In genomic region chr7:113737790-113738362, GRCm38 (mm10) we compare ENCODE assay signal across 13 mouse cellular contexts. TPM values are rescaled to one million over a fixed set of nuclear protein-coding genes. Genes with fewer than 3 reads are reported as not detected.
DNase-seq lines count a peak whose midpoint lies in the region; ATAC-seq and TF ChIP-seq lines count a peak whose summit lies in the region.
"Had no signal": no experiment of that assay in that cellular context is flagged by ENCODE, and none has a peak within 500 bp of the region (broad histone marks: within the 10 kb centered on the region; RNA-seq: fewer than 3 reads in every experiment).

No protein-coding gene starts in this region.

- H3K27ac ChIP-seq in heart, embryonic 14.5 days (replicated peaks in 1 of 2; ENCODE audit: control insufficient read depth in 1 of 2, insufficient read depth in 1 of 2, low read depth in 2 of 2, low read length in 2 of 2) = no peak overlapping the region
- H3K27ac ChIP-seq in heart, embryonic 11.5 days (ENCODE audit: low read depth, low read length) = no peak overlapping the region
- H3K27ac ChIP-seq in stomach, postnatal 0 days (replicated peaks) = no peak overlapping the region
- H3K27ac ChIP-seq: limb, embryonic 10.5 days; neural tube, embryonic 12.5 days had no signal

- no peaks in the 10 kb centered on the region for H3K27me3 ChIP-seq in heart, embryonic 14.5 days (ENCODE audit: control insufficient read depth, insufficient read depth, low read length)
- no peaks in the 10 kb centered on the region for H3K27me3 ChIP-seq in heart, embryonic 11.5 days (ENCODE audit: control insufficient read depth, insufficient read depth, low read length)
- H3K27me3 ChIP-seq in stomach, postnatal 0 days (ENCODE audit: control insufficient read depth, insufficient read depth, low read length) = no peaks in the 10 kb centered on the region
- H3K27me3 ChIP-seq: neural tube, embryonic 12.5 days had no signal

- WGBS in heart, embryonic 14.5 days = 56% methylated on average over 9 of the region's 9 CpGs
- 73% methylated on average over 9 of the region's 9 CpGs for WGBS in heart, embryonic 11.5 days (ENCODE audit: insufficient replicate concordance)
- WGBS in stomach, postnatal 0 days = 55% methylated on average over 9 of the region's 9 CpGs

- H3K4me2 ChIP-seq in heart, embryonic 14.5 days (ENCODE audit: low read length) = peak overlapping the region; percentile 45
- no peak overlapping the region for H3K4me2 ChIP-seq in heart, embryonic 11.5 days
- no peak overlapping the region for H3K4me2 ChIP-seq in stomach, postnatal 0 days (replicated peaks; ENCODE audit: low read depth)
- H3K4me2 ChIP-seq: neural tube, embryonic 12.5 days had no signal

- H3K4me1 ChIP-seq in heart, embryonic 14.5 days (ENCODE audit: control insufficient read depth in 2 of 2, insufficient read depth in 2 of 2, low read length in 2 of 2) = peaks cover 2 to 9% of the 10 kb centered on the region in 2 experiments; a peak in 2 of 4 replicates
- H3K4me1 ChIP-seq in heart, embryonic 11.5 days (ENCODE audit: control insufficient read depth, insufficient read depth, low read length) = no peaks in the 10 kb centered on the region
- H3K4me1 ChIP-seq in stomach, postnatal 0 days (replicated peaks; ENCODE audit: control insufficient read depth, insufficient read depth) = no peaks in the 10 kb centered on the region

- no peak overlapping the region for H3K9ac ChIP-seq in heart, embryonic 14.5 days (ENCODE audit: low read length)
- no peak overlapping the region for H3K9ac ChIP-seq in heart, embryonic 11.5 days (ENCODE audit: low read depth, low read length)
- H3K9ac ChIP-seq in stomach, postnatal 0 days (ENCODE audit: low read length) = no peak overlapping the region
- H3K9ac ChIP-seq: neural tube, embryonic 12.5 days had no signal

- peak; percentile 22 for DNase-seq in adrenal gland, postnatal 14 days
- no peak for DNase-seq in adrenal gland, postnatal 36 days
- DNase-seq in right cerebral cortex, adult 18-20 months = peak; percentile 29
- no peak for DNase-seq in right cerebral cortex, postnatal 25 days
- DNase-seq in stomach, postnatal 0 days (ENCODE audit: low spot score) = no peak
- DNase-seq in thymus, postnatal 0 days (ENCODE audit: low spot score) = no peak
- DNase-seq: cerebellum, adult 11 months; retina, postnatal 1 day; thymus, postnatal 4 days had no signal

- 0 out of 4 replicates have a peak overlapping the region, but pooled peaks of 1 of the 2 experiments have one; percentile 16 for H3K4me3 ChIP-seq in heart, embryonic 14.5 days (ENCODE audit: control insufficient read depth in 1 of 2, insufficient read depth in 1 of 2, low read depth in 1 of 2, low read length in 2 of 2)
- H3K4me3 ChIP-seq in heart, embryonic 11.5 days (ENCODE audit: low read depth, low read length) = no peak overlapping the region
- no peak overlapping the region for H3K4me3 ChIP-seq in stomach, postnatal 0 days (ENCODE audit: low read depth, low read length)
- H3K4me3 ChIP-seq: limb, embryonic 10.5 days; neural tube, embryonic 12.5 days had no signal

- no peak for ATAC-seq in heart, embryonic 14.5 days (ENCODE audit: insufficient number of reproducible peaks, insufficient read depth, low FRiP score, low read depth)
- ATAC-seq in heart, embryonic 11.5 days (replicated peaks; ENCODE audit: insufficient number of reproducible peaks, low FRiP score, low TSS enrichment) = no peak
- ATAC-seq in stomach, postnatal 0 days (ENCODE audit: low FRiP score, low TSS enrichment) = 0 out of 2 replicates have a peak, but pooled peaks have one; percentile 14

- no peak for TF ChIP-seq CTCF in stomach, postnatal 0 days (IDR thresholded peaks at IDR 0.05; ENCODE audit: low read depth)

- H3K9me3 ChIP-seq in heart, embryonic 14.5 days (ENCODE audit: control insufficient read depth, low read length) = no peaks in the 10 kb centered on the region
- no peaks in the 10 kb centered on the region; the same call in 1 of the 2 replicates for H3K9me3 ChIP-seq in heart, embryonic 11.5 days (replicated peaks; ENCODE audit: control insufficient read depth, low read length)
- H3K9me3 ChIP-seq in stomach, postnatal 0 days (ENCODE audit: control insufficient read depth, low read length) = no peaks in the 10 kb centered on the region
- H3K9me3 ChIP-seq: limb, embryonic 10.5 days; neural tube, embryonic 12.5 days had no signal

- no peaks in the 10 kb centered on the region for H3K36me3 ChIP-seq in heart, embryonic 14.5 days (ENCODE audit: control insufficient read depth, insufficient read depth, low read length)
- no peaks in the 10 kb centered on the region for H3K36me3 ChIP-seq in heart, embryonic 11.5 days (ENCODE audit: control insufficient read depth, insufficient read depth, low read length)
- no peaks in the 10 kb centered on the region for H3K36me3 ChIP-seq in stomach, postnatal 0 days (ENCODE audit: control insufficient read depth, insufficient read depth, low read length)
- H3K36me3 ChIP-seq: limb, embryonic 10.5 days; neural tube, embryonic 12.5 days had no signal

- TF ChIP-seq EP300 in stomach, postnatal 0 days (optimal IDR thresholded peaks at IDR 0.05) = no peak

RNA-seq across cellular contexts. Expression of gene Spon1, which starts 27.9 kb away (rescaled TPM):
- total RNA-seq in adrenal gland, postnatal 14 days (2021) = 9.9 and 14.5 TPM in 2 replicates
- 10 to 100 TPM in 1 of 2 experiments, 1 to 10 TPM in 1; 9.7 to 12.4 TPM for total RNA-seq in adrenal gland, postnatal 36 days (2021)
- 76.2 and 79.7 TPM in 2 replicates for polyA plus RNA-seq in heart, embryonic 14.5 days (2014; fragmentation: Nextera tagmentation; extraction: Ambion mirVana)
- 79.7 and 100 TPM in 2 replicates for polyA plus RNA-seq in heart, embryonic 11.5 days (2014; fragmentation: Nextera tagmentation; extraction: Ambion mirVana)
- 3.1 and 4.0 TPM in 2 replicates for polyA plus RNA-seq in stomach, postnatal 0 days (2015; fragmentation: Nextera tagmentation; extraction: Ambion mirVana)
- 1.8 and 2.6 TPM in 2 replicates for polyA plus RNA-seq in thymus, postnatal 0 days (2015; fragmentation: Nextera tagmentation; extraction: Ambion mirVana)

Comparison
In these comparisons a context has a peak if more than half of its experiments do, and no peak if none do; other contexts are left out.
1. DNase-seq: peak in adrenal gland, postnatal 14 days (single experiment) and right cerebral cortex, adult 18-20 months (single experiment); none in adrenal gland, postnatal 36 days (0 of 2), right cerebral cortex, postnatal 25 days (single experiment), stomach, postnatal 0 days (single experiment) and thymus, postnatal 0 days (single experiment).
2. RNA of gene Spon1, which starts 27.9 kb away (polyA plus RNA-seq): 79.7 to 100 TPM in heart, embryonic 11.5 days and 76.2 to 79.7 TPM in heart, embryonic 14.5 days; 3.1 to 4.0 TPM in stomach, postnatal 0 days and 1.8 to 2.6 TPM in thymus, postnatal 0 days; every median in the first group is over 10 times any median in the second.